Comparison of ENCODE assay signal across 10 mouse cellular contexts in genomic region chr13:3670039-3670438, GRCm38 (mm10). TPM values are rescaled to one million over a fixed set of nuclear protein-coding genes. Genes with fewer than 3 reads are reported as not detected.
DNase-seq lines count a peak whose midpoint lies in the region; ATAC-seq lines count a peak whose summit lies in the region.
"Had no signal": no experiment of that assay in that cellular context is flagged by ENCODE, and none has a peak within 500 bp of the region (broad histone marks: within the 10 kb centered on the region; RNA-seq: fewer than 3 reads in every experiment).

No protein-coding gene starts in this region.

- no peaks in the 10 kb centered on the region for H3K9me3 ChIP-seq in forebrain, embryonic 11.5 days (ENCODE audit: control insufficient read depth, low read length)
- H3K9me3 ChIP-seq: midbrain, embryonic 12.5 days had no signal

- H3K4me3 ChIP-seq in forebrain, embryonic 11.5 days (ENCODE audit: low read depth, low read length), result no peak overlapping the region
- H3K4me3 ChIP-seq: midbrain, embryonic 12.5 days had no signal

- H3K27ac ChIP-seq in forebrain, embryonic 11.5 days (ENCODE audit: low read depth, low read length), result no peak overlapping the region
- H3K27ac ChIP-seq: midbrain, embryonic 12.5 days had no signal

- no peaks in the 10 kb centered on the region for H3K4me1 ChIP-seq in forebrain, embryonic 11.5 days (replicated peaks; ENCODE audit: control insufficient read depth, insufficient read depth, low read length)
- H3K4me1 ChIP-seq: midbrain, embryonic 12.5 days had no signal

- WGBS in forebrain, embryonic 11.5 days, result 70% methylated on average over 1 of the region's 1 CpGs

- no peak for ATAC-seq in forebrain, embryonic 11.5 days (replicated peaks; ENCODE audit: low FRiP score)

- no peak overlapping the region for H3K9ac ChIP-seq in forebrain, embryonic 11.5 days (ENCODE audit: low read length)
- H3K9ac ChIP-seq: midbrain, embryonic 12.5 days had no signal

- no peak overlapping the region for H3K4me2 ChIP-seq in forebrain, embryonic 11.5 days (ENCODE audit: low read depth, low read length, severe bottlenecking)
- H3K4me2 ChIP-seq: midbrain, embryonic 12.5 days had no signal

- H3K36me3 ChIP-seq in forebrain, embryonic 11.5 days (ENCODE audit: control insufficient read depth, insufficient read depth, low read length), result no peaks in the 10 kb centered on the region
- H3K36me3 ChIP-seq: midbrain, embryonic 12.5 days had no signal

- H3K27me3 ChIP-seq in forebrain, embryonic 11.5 days (ENCODE audit: control insufficient read depth, insufficient read depth, low read length), result no peaks in the 10 kb centered on the region
- H3K27me3 ChIP-seq: midbrain, embryonic 12.5 days had no signal

- DNase-seq in left cerebral cortex, postnatal 4 days, result peak; percentile 21
- DNase-seq in left cerebral cortex, adult 9 months (ENCODE audit: low spot score in 2 of 2), result no peak
- peak; percentile 93 for DNase-seq in fibroblast of lung, adult 2 months (ENCODE audit: low read depth)
- DNase-seq in kidney, postnatal 10 days, result peak; percentile 74
- peak; percentile 34 to 68 for DNase-seq in lung, postnatal 4 days
- no peak for DNase-seq in forebrain, embryonic 11.5 days (ENCODE audit: low spot score)
- no peak for DNase-seq in left cerebral cortex, postnatal 36 days (ENCODE audit: low spot score in 2 of 2)
- no peak for DNase-seq in cerebellum, adult 18-20 months
- DNase-seq: thymus, postnatal 4 days had no signal

- intact Hi-C loops in left cerebral cortex, postnatal 4 days (cut with DNase I), result no loop called here
- intact Hi-C loops in left cerebral cortex, postnatal 36 days (cut with DNase I), result no loop called here

RNA-seq across cellular contexts. Expression of gene Asb13, which starts 36.2 kb away (rescaled TPM):
- total RNA-seq in left cerebral cortex, postnatal 4 days (2021), result 10 to 100 TPM; 20.8 to 22.0 TPM
- 12.1 and 15.0 TPM in 2 replicates for polyA plus RNA-seq in forebrain, embryonic 11.5 days (2014; fragmentation: Nextera tagmentation; extraction: Ambion mirVana)
- total RNA-seq in left cerebral cortex, postnatal 36 days (2021), result 10 to 100 TPM; 47.6 to 51.9 TPM

RNA-seq across cellular contexts. Expression of gene Fam208b, which starts 59.1 kb away (rescaled TPM):
- total RNA-seq in left cerebral cortex, postnatal 4 days (2021), result 10 to 100 TPM; 42.5 to 43.7 TPM
- polyA plus RNA-seq in forebrain, embryonic 11.5 days (2014; fragmentation: Nextera tagmentation; extraction: Ambion mirVana), result 25.5 and 30.3 TPM in 2 replicates
- 10 to 100 TPM; 23.2 to 29.2 TPM for total RNA-seq in left cerebral cortex, postnatal 36 days (2021)

Comparison
In these comparisons a context has a peak if more than half of its experiments do, and no peak if none do; other contexts are left out.
1. DNase-seq: peak in left cerebral cortex, postnatal 4 days (single experiment), fibroblast of lung, adult 2 months (single experiment), kidney, postnatal 10 days (single experiment) and lung, postnatal 4 days (2 of 2); none in left cerebral cortex, adult 9 months (0 of 2), forebrain, embryonic 11.5 days (single experiment), left cerebral cortex, postnatal 36 days (0 of 2) and cerebellum, adult 18-20 months (0 of 2).